Mouse (Mus musculus): ENCODE measurements around the gene Fam129a. TPM values are rescaled to one million over a fixed set of nuclear protein-coding genes. Genes with fewer than 3 reads are reported as not detected.

The Fam129a gene
- total and polyA plus RNA-seq, 3 experiments = 27.8 to 48.3 (median 37.0) TPM

DNA sequence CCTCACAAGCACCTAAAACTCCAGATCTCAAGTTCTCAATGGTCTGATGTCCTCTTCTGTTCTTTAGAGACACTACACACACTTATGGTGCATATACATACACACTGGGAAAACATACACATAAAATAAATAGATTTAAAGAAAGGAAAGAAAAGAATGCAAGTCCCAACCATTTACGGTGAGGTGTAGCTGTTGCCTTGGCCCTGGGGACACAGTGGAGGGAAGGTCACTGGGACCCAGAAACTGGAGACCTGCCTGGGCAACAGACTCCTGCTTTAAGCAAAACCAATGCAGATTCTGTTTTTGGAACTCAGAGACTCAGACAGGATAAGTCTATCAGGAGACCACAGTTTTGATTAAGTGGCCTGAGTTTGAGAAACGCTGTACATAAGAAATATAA is 67.8 kb downstream of the Fam129a start:
- no peak for DNase-seq (ENCODE audit: extremely low read depth)
- H3K4me1 ChIP-seq (ENCODE audit: control insufficient read depth in 1 of 2, insufficient read depth in 2 of 2) = peaks cover 0 to 6% of the 10 kb centered on the region in 2 experiments; a peak in 2 of 4 replicates
- in situ Hi-C loops (cut with MboI; ENCODE audit: low pct_ligation_motif_present, low pct_unique_long_range_greater_than_20kb, low sequenced_read_pairs) = no loop called here
- H3K27ac ChIP-seq (ENCODE audit: insufficient read depth, low read depth) = no peak overlapping the region
- no peak for TF ChIP-seq USF2 (conservative IDR thresholded peaks at IDR 0.05; ENCODE audit: low read depth, low read length)
- TF ChIP-seq USF1 (IDR thresholded peaks at IDR 0.05; ENCODE audit: low read depth, low read length) = no peak
- no peak for TF ChIP-seq ZC3H11A (IDR thresholded peaks at IDR 0.05; ENCODE audit: low read depth, low read length)
- no peak for TF ChIP-seq MAZ (IDR thresholded peaks at IDR 0.05; ENCODE audit: low read depth, low read length)
- no peak for TF ChIP-seq RCOR1 (conservative IDR thresholded peaks at IDR 0.05; ENCODE audit: low read depth, low read length)
- no peak for TF ChIP-seq UBTF (IDR thresholded peaks at IDR 0.05; ENCODE audit: low read depth, low read length)
- no peak for TF ChIP-seq GABPA (IDR thresholded peaks at IDR 0.05; ENCODE audit: insufficient replicate concordance, low read depth, low read length)
- no peak for TF ChIP-seq SMC3 (IDR thresholded peaks at IDR 0.05; ENCODE audit: low read depth, low read length)
- no peak for TF ChIP-seq ZNF384 (IDR thresholded peaks at IDR 0.05; ENCODE audit: low read depth, low read length)
- no peak for TF ChIP-seq MEF2A (IDR thresholded peaks at IDR 0.05; ENCODE audit: borderline replicate concordance, low read depth, low read length)
- no peak for TF ChIP-seq CHD2 (IDR thresholded peaks at IDR 0.05; ENCODE audit: low read length)
- TF ChIP-seq HCFC1 (IDR thresholded peaks at IDR 0.05; ENCODE audit: low read depth, low read length) = no peak
- no peak for TF ChIP-seq MYC (IDR thresholded peaks at IDR 0.05; ENCODE audit: low read depth, low read length)
- peaks cover 6% of the 10 kb centered on the region for H3K9me3 ChIP-seq (replicated peaks; ENCODE audit: low read length)
- no peak overlapping the region for H3K9ac ChIP-seq (ENCODE audit: insufficient read depth, low read depth)
- H3K27me3 ChIP-seq (replicated peaks) = no peaks in the 10 kb centered on the region
- H3K4me3 ChIP-seq (replicated peaks in 1 of 3; ENCODE audit: low read depth in 2 of 3, low read length in 2 of 3, poor library complexity in 1 of 3) = no peak overlapping the region
- no peak overlapping the region for H3K4me2 ChIP-seq (ENCODE audit: insufficient read depth, low read depth, poor library complexity, severe bottlenecking)
- no peaks in the 10 kb centered on the region for H3K79me2 ChIP-seq (replicated peaks; ENCODE audit: control insufficient read depth, extremely low read depth, insufficient read depth, poor library complexity, severe bottlenecking)
- H3K36me3 ChIP-seq (replicated peaks in 1 of 2; ENCODE audit: control insufficient read depth in 1 of 2, insufficient read depth in 1 of 2, low read length in 1 of 2) = peaks cover 58 to 77% of the 10 kb centered on the region in 2 experiments
- dilution Hi-C loops (cut with MboI; ENCODE audit: extremely low pct_ligation_motif_present, extremely low pct_unique_long_range_greater_than_20kb, low sequenced_read_pairs) = no loop called here

DNA sequence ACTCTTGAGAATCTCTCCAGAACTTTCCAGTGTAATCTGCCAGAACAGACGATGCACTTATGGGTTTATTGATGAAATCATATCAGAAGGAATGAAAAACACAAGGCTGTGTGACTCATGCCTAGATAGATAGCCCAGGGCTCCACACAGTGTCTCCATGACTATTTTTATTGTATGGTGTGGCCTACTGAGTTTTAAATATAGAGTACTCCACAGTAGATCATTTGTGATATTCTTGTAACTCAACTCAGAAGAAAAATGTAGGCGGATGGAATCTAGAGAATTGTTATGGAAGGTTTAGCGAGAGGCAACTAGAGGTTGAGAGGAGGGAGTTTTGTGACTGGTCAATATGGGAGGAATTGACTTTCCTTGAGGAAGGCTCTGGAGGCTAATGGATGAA is 75.4 kb downstream of the Fam129a start:
- dilution Hi-C loops (cut with MboI; ENCODE audit: extremely low pct_ligation_motif_present, extremely low pct_unique_long_range_greater_than_20kb, low sequenced_read_pairs) = no loop called here

More for the DNA sequence above, 75.4 kb downstream of the Fam129a start:
- Histone ChIP-seq H3K27me3 (replicated peaks) (no peaks in the 10 kb centered on the region), H3K79me2 (replicated peaks; ENCODE audit: control insufficient read depth, extremely low read depth, insufficient read depth, poor library complexity, severe bottlenecking) (no peaks in the 10 kb centered on the region), H3K9ac (ENCODE audit: insufficient read depth, low read depth) (no peak overlapping the region), H3K4me2 (ENCODE audit: insufficient read depth, low read depth, poor library complexity, severe bottlenecking) (no peak overlapping the region), H3K36me3 (replicated peaks in 1 of 2; ENCODE audit: control insufficient read depth in 1 of 2, insufficient read depth in 1 of 2, low read length in 1 of 2) (peaks cover 60 to 80% of the 10 kb centered on the region in 2 experiments), H3K27ac (ENCODE audit: insufficient read depth, low read depth) (no peak overlapping the region), H3K9me3 (replicated peaks; ENCODE audit: low read length) (no peaks in the 10 kb centered on the region), H3K4me3 (replicated peaks in 1 of 3; ENCODE audit: low read depth in 2 of 3, low read length in 2 of 3, poor library complexity in 1 of 3) (no peak overlapping the region), H3K4me1 (ENCODE audit: control insufficient read depth in 1 of 2, insufficient read depth in 2 of 2) (peaks cover 0 to 11% of the 10 kb centered on the region in 2 experiments; a peak in 2 of 4 replicates)
- DNase-seq (ENCODE audit: extremely low read depth) = no peak
- TF ChIP-seq CTCF (conservative IDR thresholded peaks at IDR 0.05 in 1 of 2, IDR thresholded peaks at IDR 0.05 in 1 of 2; ENCODE audit: low read depth in 2 of 2, low read length in 2 of 2) (no peak), BHLHE40 (IDR thresholded peaks at IDR 0.05; ENCODE audit: low read depth, low read length) (no peak), MEF2A (IDR thresholded peaks at IDR 0.05; ENCODE audit: borderline replicate concordance, low read depth, low read length) (no peak), POLR2AphosphoS2 (IDR thresholded peaks at IDR 0.05; ENCODE audit: low read depth, low read length) (no peak), MAX (IDR thresholded peaks at IDR 0.05; ENCODE audit: low read length) (no peak), POLR2A (IDR thresholded peaks at IDR 0.05; ENCODE audit: low read depth, low read length) (no peak), NELFE (IDR thresholded peaks at IDR 0.05; ENCODE audit: low read depth, low read length) (no peak), ELF1 (IDR thresholded peaks at IDR 0.05; ENCODE audit: low read depth, low read length) (no peak), ETS1 (conservative IDR thresholded peaks at IDR 0.05; ENCODE audit: low read depth, low read length) (no peak), JUND (conservative IDR thresholded peaks at IDR 0.05; ENCODE audit: low read depth, low read length) (no peak), PAX5 (IDR thresholded peaks at IDR 0.05; ENCODE audit: low read length) (no peak), MAZ (IDR thresholded peaks at IDR 0.05; ENCODE audit: low read depth, low read length) (no peak), JUN (IDR thresholded peaks at IDR 0.05; ENCODE audit: insufficient read depth, low read depth, low read length) (no peak), IRF4 (IDR thresholded peaks at IDR 0.05; ENCODE audit: low read depth, low read length) (no peak), CHD1 (IDR thresholded peaks at IDR 0.05; ENCODE audit: low read depth, low read length) (no peak), NRF1 (IDR thresholded peaks at IDR 0.05; ENCODE audit: low read depth, low read length) (no peak)
- in situ Hi-C loops (cut with MboI; ENCODE audit: low pct_ligation_motif_present, low pct_unique_long_range_greater_than_20kb, low sequenced_read_pairs) = no loop called here

All from CH12.LX (cell line).